Mouse (Mus musculus) intestine, postnatal 0 days (tissue): ENCODE measurements around the gene Atp8a2. TPM values are rescaled to one million over a fixed set of nuclear protein-coding genes. Genes with fewer than 3 reads are reported as not detected.

ENCODE experiments used
- ATAC-seq: fragments of 200-750 bp; cut with Nextera tagmentation; 2 replicates; pipeline ENCODE4 v1.8.0; 2017; ENCODE audit warnings: mild to moderate bottlenecking, moderate TSS enrichment, moderate library complexity
- H3K27ac ChIP-seq: fragments of 300-500 bp; sonication (generic); 2 replicates; pipeline ENCODE4 v1.5.1; 2014; ENCODE audit warnings: mild to moderate bottlenecking, low read depth, low read length, moderate library complexity
- H3K27me3 ChIP-seq: fragments of 300-500 bp; sonication (generic); replicated peaks from 2 replicates; pipeline ENCODE4 v1.6.1; 2014; ENCODE audit warnings: low read length, mixed read lengths; ENCODE audit not compliant: control insufficient read depth, insufficient read depth
- H3K36me3 ChIP-seq: fragments of 300-500 bp; sonication (generic); 2 replicates; pipeline ENCODE4 v1.6.1; 2014; ENCODE audit warnings: mild to moderate bottlenecking, moderate library complexity; ENCODE audit not compliant: control insufficient read depth, insufficient read depth
- H3K4me1 ChIP-seq: fragments of 300-500 bp; sonication (generic); replicated peaks from 2 replicates; pipeline ENCODE4 v1.6.1; 2014; ENCODE audit warnings: antibody characterized with exemption, low read length, mixed read lengths; ENCODE audit not compliant: control insufficient read depth, insufficient read depth
- H3K4me2 ChIP-seq: fragments of 300-500 bp; sonication (generic); replicated peaks from 2 replicates; pipeline ENCODE4 v1.6.1; 2014; ENCODE audit warnings: low read depth, mild to moderate bottlenecking, moderate library complexity
- H3K4me3 ChIP-seq: fragments of 300-500 bp; sonication (generic); 2 replicates; pipeline ENCODE4 v1.5.1; 2014; ENCODE audit warnings: low read depth, low read length
- H3K9ac ChIP-seq: fragments of 300-500 bp; sonication (generic); 2 replicates; pipeline ENCODE4 v1.6.1; 2014; ENCODE audit warnings: mild to moderate bottlenecking, low read depth, low read length
- H3K9me3 ChIP-seq: fragments of 300-500 bp; sonication (generic); 2 replicates; pipeline ENCODE4 v1.6.1; 2016; ENCODE audit warnings: mixed run types; ENCODE audit not compliant: control insufficient read depth
- CTCF ChIP-seq: sonication (generic); IDR thresholded peaks from 2 replicates; pipeline ENCODE4 v1.5.1; 2016; ENCODE audit warnings: low read depth, mild to moderate bottlenecking, control low read depth, antibody characterized with exemption, moderate library complexity
- WGBS: fragments of 180-500 bp; shearing (Covaris S2); extraction: QIAGEN DNeasy Blood & Tissue Kit; methylation state at CpG from one replicate; pipeline ENCODE4 v1.1.7; 2014; 5-methylcytosine and 5-hydroxymethylcytosine counted together
- polyA plus RNA-seq: library from polyadenylated mRNA; unstranded; fragments of >200 nt; fragmentation: Nextera tagmentation; extraction: Ambion mirVana; gene quantifications from 2 replicates; pipeline ENCODE4 v1.2.1, GENCODE M21; 2015

Gene Atp8a2
- polyA plus RNA-seq, 1 experiment from 2014 or later = 5.1 TPM

- Histone ChIP-seq H3K4me1 (peaks cover 4% of the 10 kb centered on the region), H3K9me3 (no peaks in the 10 kb centered on the region), H3K27me3 (no peaks in the 10 kb centered on the region), H3K9ac (no peak overlapping the region), H3K4me3 (no peak overlapping the region), H3K27ac (no peak overlapping the region), H3K36me3 (no peaks in the 10 kb centered on the region), H3K4me2 (no peak overlapping the region)
- ATAC-seq = no peak
- no peak for TF ChIP-seq CTCF
- 68% methylated on average over 4 of the region's 4 CpGs for WGBS
These were observed 451.3 kb downstream of the Atp8a2 start for GRCm38 (mm10) chr14:59745676-59746075.

- 94% methylated on average over 5 of the region's 5 CpGs for WGBS
- Histone ChIP-seq H3K27me3 (no peaks in the 10 kb centered on the region), H3K4me3 (no peak overlapping the region), H3K27ac (no peak overlapping the region), H3K4me1 (peaks cover 4% of the 10 kb centered on the region), H3K9me3 (no peaks in the 10 kb centered on the region), H3K9ac (no peak overlapping the region), H3K36me3 (no peaks in the 10 kb centered on the region), H3K4me2 (no peak overlapping the region)
- ATAC-seq = no peak
- TF ChIP-seq CTCF = no peak
These were observed 455.2 kb downstream of the Atp8a2 start for GRCm38 (mm10) chr14:59741752-59742151.

DNA sequence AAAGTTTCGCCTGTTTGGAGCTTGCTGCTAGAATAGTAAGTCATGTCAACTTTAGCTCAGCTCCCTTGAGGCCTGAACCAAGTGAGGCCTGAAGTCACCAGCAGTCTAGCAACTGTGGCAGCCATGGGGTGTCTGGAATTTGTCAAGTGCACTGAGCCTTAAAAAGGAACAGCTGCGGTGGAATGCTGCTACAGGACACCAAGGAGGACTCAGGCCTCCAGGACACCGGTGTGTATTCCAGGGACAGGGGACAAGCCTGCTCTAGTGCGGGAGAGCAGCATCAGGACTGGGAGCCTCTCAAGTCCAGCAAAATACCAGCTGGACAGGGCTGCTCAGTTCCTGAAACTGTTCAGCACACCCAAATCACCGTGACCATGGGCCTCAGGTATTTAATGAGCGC lies 457.5 kb downstream of the Atp8a2 start:
- H3K4me2 ChIP-seq = no peak overlapping the region
- no peaks in the 10 kb centered on the region for H3K4me1 ChIP-seq
- H3K27me3 ChIP-seq = no peaks in the 10 kb centered on the region
- TF ChIP-seq CTCF = no peak
- no peak overlapping the region for H3K27ac ChIP-seq
- no peak overlapping the region for H3K4me3 ChIP-seq
- H3K36me3 ChIP-seq = no peaks in the 10 kb centered on the region
- no peak overlapping the region for H3K9ac ChIP-seq
- no peak for ATAC-seq
- WGBS = 58% methylated on average over 6 of the region's 6 CpGs
- no peaks in the 10 kb centered on the region for H3K9me3 ChIP-seq

- no peak overlapping the region for H3K4me3 ChIP-seq
- H3K4me2 ChIP-seq = no peak overlapping the region
- H3K9me3 ChIP-seq = no peaks in the 10 kb centered on the region
- no peak overlapping the region for H3K27ac ChIP-seq
- ATAC-seq = no peak
- no peaks in the 10 kb centered on the region for H3K27me3 ChIP-seq
- H3K36me3 ChIP-seq = no peaks in the 10 kb centered on the region
- H3K4me1 ChIP-seq = no peaks in the 10 kb centered on the region
- WGBS = 87% methylated on average over 8 of the region's 8 CpGs
- no peak for TF ChIP-seq CTCF
- no peak overlapping the region for H3K9ac ChIP-seq
These were observed 459.2 kb downstream of the Atp8a2 start for GRCm38 (mm10) chr14:59737734-59738294.

GRCm38 (mm10) chr14:59736861-59737700 lies 459.9 kb downstream of the Atp8a2 start:
- H3K27ac ChIP-seq = no peak overlapping the region
- no peaks in the 10 kb centered on the region for H3K36me3 ChIP-seq
- H3K4me2 ChIP-seq = no peak overlapping the region
- no peaks in the 10 kb centered on the region for H3K27me3 ChIP-seq
- no peak for TF ChIP-seq CTCF
- no peaks in the 10 kb centered on the region for H3K9me3 ChIP-seq
- H3K4me3 ChIP-seq = no peak overlapping the region
- no peak for ATAC-seq
- WGBS = 88% methylated on average over 9 of the region's 9 CpGs
- H3K4me1 ChIP-seq = no peaks in the 10 kb centered on the region
- no peak overlapping the region for H3K9ac ChIP-seq

- H3K9ac ChIP-seq = no peak overlapping the region
- no peaks in the 10 kb centered on the region for H3K4me1 ChIP-seq
- 56% methylated on average over 3 of the region's 3 CpGs for WGBS
- no peak overlapping the region for H3K4me2 ChIP-seq
- H3K27ac ChIP-seq = no peak overlapping the region
- H3K4me3 ChIP-seq = no peak overlapping the region
- ATAC-seq = no peak
- no peaks in the 10 kb centered on the region for H3K27me3 ChIP-seq
- no peaks in the 10 kb centered on the region for H3K9me3 ChIP-seq
- no peaks in the 10 kb centered on the region for H3K36me3 ChIP-seq
- TF ChIP-seq CTCF = no peak
These were observed 467.0 kb downstream of the Atp8a2 start for GRCm38 (mm10) chr14:59730043-59730390.
